Mouse (Mus musculus): ENCODE measurements around the gene Spata25. TPM values are rescaled to one million over a fixed set of nuclear protein-coding genes. Genes with fewer than 3 reads are reported as not detected.
A peak's percentile ranks its signal among the peaks of the same experiment; 100 is the strongest.

Gene Spata25
- polyA plus RNA-seq, 1 experiment: not detected

DNA sequence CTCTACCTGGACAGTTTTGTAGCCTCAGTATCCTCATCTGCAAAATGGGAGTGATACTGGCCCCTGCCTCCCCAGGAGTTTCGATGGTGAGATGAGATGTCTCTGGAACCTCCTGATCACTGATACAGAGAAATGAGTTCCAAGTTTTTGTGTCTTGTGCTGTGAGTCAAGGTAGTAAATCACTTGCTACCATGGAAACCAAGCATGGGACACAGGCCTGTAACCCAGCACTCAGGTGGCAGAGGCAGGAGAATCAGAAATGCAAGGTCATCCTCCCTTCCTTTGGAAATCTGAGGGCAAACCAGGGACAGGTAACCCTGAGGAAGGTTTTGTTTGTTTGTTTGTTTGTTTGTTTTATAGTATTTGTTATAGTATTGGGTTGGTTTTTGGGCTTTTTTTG, 753 bp upstream of the Spata25 start:
- Histone ChIP-seq H3K27me3 (ENCODE audit: control insufficient read depth, insufficient read depth, insufficient read length) (no peaks in the 10 kb centered on the region), H3K36me3 (ENCODE audit: control insufficient read depth, insufficient read depth) (peaks cover 35% of the 10 kb centered on the region), H3K79me3 (ENCODE audit: low read depth) (peaks cover 3% of the 10 kb centered on the region), H3K79me2 (ENCODE audit: control insufficient read depth, insufficient read depth) (peaks cover 26% of the 10 kb centered on the region), H3K4me3 (ENCODE audit: insufficient read depth, poor library complexity, severe bottlenecking) (no peak overlapping the region), H3ac (ENCODE audit: control insufficient read depth, insufficient read length, low read depth) (no peak overlapping the region)
- TF ChIP-seq CEBPB (IDR thresholded peaks at IDR 0.05; ENCODE audit: low read depth) (no peak), MYOG (IDR thresholded peaks at IDR 0.05; ENCODE audit: control insufficient read depth, extremely low read depth, insufficient read length) (no peak), USF1 (IDR thresholded peaks at IDR 0.05; ENCODE audit: low read depth) (no peak), MYOD1 (IDR thresholded peaks at IDR 0.05; ENCODE audit: control insufficient read depth, insufficient read length, low read depth) (no peak), MAX (IDR thresholded peaks at IDR 0.05) (no peak)

DNA sequence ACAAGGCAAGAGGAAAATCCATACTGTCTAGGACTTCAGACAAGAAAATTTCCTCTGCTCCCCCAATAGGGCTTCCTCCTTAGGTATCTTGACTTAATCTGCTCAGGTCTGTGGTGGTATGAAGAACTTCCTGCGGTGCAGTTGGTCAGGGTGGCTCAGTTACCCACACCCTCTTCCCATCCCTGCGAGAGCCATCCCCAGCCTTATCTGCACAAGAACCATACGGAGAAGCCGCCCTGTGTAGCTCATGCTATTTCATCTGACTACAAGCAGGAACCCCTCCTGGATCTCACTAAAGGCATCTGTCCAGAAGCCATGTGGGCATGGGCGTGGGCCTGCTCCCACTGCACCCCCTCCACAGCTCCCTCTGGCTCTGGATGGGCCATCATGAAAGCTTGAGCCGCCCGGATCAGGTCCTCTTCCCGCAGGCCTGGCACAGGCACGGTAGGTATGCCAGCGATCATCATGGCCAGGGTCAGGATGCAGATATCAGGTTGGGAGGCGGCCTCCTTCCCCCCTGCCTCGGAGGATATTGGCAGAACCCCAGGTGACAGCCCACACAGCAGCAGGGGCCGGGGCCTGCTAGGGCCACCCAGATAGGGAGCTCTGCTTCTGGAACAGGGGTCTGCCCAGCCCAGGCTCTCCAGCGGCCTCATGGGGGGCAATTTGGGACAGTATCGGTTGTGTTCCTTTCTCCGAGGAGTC, 1.0 kb downstream of the Spata25 start:
- Histone ChIP-seq H3K27me3 (ENCODE audit: control insufficient read depth, insufficient read depth, insufficient read length) (no peaks in the 10 kb centered on the region), H3K4me3 (ENCODE audit: insufficient read depth, poor library complexity, severe bottlenecking) (no peak overlapping the region), H3K79me2 (ENCODE audit: control insufficient read depth, insufficient read depth) (peaks cover 28% of the 10 kb centered on the region), H3ac (ENCODE audit: control insufficient read depth, insufficient read length, low read depth) (no peak overlapping the region), H3K36me3 (ENCODE audit: control insufficient read depth, insufficient read depth) (peaks cover 35% of the 10 kb centered on the region), H3K79me3 (ENCODE audit: low read depth) (peaks cover 7% of the 10 kb centered on the region)
- TF ChIP-seq MYOG (IDR thresholded peaks at IDR 0.05; ENCODE audit: control insufficient read depth, extremely low read depth, insufficient read length) (no peak), CEBPB (IDR thresholded peaks at IDR 0.05; ENCODE audit: low read depth) (no peak), CTCF (IDR thresholded peaks at IDR 0.05; ENCODE audit: control insufficient read depth, insufficient read depth, insufficient read length) (no peak)

DNA sequence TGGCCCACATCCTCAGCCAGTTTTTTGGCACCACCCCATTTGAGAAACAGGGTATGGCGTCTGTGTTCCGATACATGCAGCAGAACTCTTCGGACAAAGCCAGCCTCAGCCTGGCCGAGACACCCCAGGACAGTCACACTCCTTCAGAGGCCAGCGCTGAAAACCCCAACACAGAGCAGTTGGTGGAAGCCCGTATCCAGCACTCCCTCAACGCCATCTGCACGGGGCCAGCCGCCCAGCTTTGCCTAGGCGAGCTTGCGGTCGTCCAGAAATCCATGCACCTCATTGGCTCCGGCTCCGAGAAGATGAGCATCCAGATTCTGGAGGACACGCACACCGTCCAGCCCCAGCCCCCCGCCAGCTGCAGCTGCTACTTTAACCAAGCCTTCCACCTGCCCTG, 2.8 kb downstream of the Spata25 start:
- TF ChIP-seq CEBPB (IDR thresholded peaks at IDR 0.05; ENCODE audit: low read depth) (no peak), USF1 (IDR thresholded peaks at IDR 0.05; ENCODE audit: low read depth) (no peak), FOSL1 (IDR thresholded peaks at IDR 0.05; ENCODE audit: insufficient read depth, low read length, poor library complexity, severe bottlenecking) (no peak), MYOD1 (IDR thresholded peaks at IDR 0.05; ENCODE audit: control insufficient read depth, insufficient read length, low read depth) (no peak), MAX (IDR thresholded peaks at IDR 0.05) (no peak), MYOG (IDR thresholded peaks at IDR 0.05; ENCODE audit: control insufficient read depth, extremely low read depth, insufficient read length) (no peak), CTCF (IDR thresholded peaks at IDR 0.05; ENCODE audit: control insufficient read depth, insufficient read depth, insufficient read length) (no peak)
- no peak overlapping the region for H3ac ChIP-seq (ENCODE audit: control insufficient read depth, insufficient read length, low read depth)
- peaks cover 36% of the 10 kb centered on the region for H3K36me3 ChIP-seq (ENCODE audit: control insufficient read depth, insufficient read depth)
- H3K4me3 ChIP-seq (ENCODE audit: insufficient read depth, poor library complexity, severe bottlenecking): no peak overlapping the region
- H3K27me3 ChIP-seq (ENCODE audit: control insufficient read depth, insufficient read depth, insufficient read length): no peaks in the 10 kb centered on the region
- peaks cover 28% of the 10 kb centered on the region for H3K79me2 ChIP-seq (ENCODE audit: control insufficient read depth, insufficient read depth)
- H3K79me3 ChIP-seq (ENCODE audit: low read depth): peaks cover 7% of the 10 kb centered on the region

DNA sequence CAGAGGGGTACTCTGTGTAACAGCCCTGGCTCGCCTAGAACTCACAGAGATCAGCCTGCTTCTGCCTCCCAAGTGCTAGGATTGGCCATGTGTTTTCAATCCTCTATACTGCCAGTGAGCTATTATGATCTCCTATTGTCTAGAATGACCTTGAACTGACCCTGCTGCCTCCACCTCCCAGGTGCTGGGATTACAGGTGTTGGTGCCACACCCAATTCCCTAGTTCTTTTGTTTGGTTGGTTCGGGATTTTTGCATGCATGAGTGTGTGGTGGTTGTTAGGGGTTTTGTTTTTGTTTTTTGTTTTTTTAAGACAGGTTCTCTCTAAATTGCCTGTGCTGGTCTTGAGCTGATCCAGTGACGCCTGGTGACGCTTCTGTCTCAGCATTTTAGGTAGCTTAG, 4.4 kb downstream of the Spata25 start:
- Histone ChIP-seq H3K79me2 (ENCODE audit: control insufficient read depth, insufficient read depth) (peaks cover 28% of the 10 kb centered on the region), H3K27me3 (ENCODE audit: control insufficient read depth, insufficient read depth, insufficient read length) (no peaks in the 10 kb centered on the region), H3ac (ENCODE audit: control insufficient read depth, insufficient read length, low read depth) (no peak overlapping the region), H3K36me3 (ENCODE audit: control insufficient read depth, insufficient read depth) (peaks cover 42% of the 10 kb centered on the region), H3K4me3 (ENCODE audit: insufficient read depth, poor library complexity, severe bottlenecking) (no peak overlapping the region), H3K79me3 (ENCODE audit: low read depth) (peaks cover 7% of the 10 kb centered on the region)
- no peak for TF ChIP-seq MAX (IDR thresholded peaks at IDR 0.05)
- no peak for TF ChIP-seq USF1 (IDR thresholded peaks at IDR 0.05; ENCODE audit: low read depth)
- no peak for TF ChIP-seq MYOD1 (IDR thresholded peaks at IDR 0.05; ENCODE audit: control insufficient read depth, insufficient read length, low read depth)

DNA sequence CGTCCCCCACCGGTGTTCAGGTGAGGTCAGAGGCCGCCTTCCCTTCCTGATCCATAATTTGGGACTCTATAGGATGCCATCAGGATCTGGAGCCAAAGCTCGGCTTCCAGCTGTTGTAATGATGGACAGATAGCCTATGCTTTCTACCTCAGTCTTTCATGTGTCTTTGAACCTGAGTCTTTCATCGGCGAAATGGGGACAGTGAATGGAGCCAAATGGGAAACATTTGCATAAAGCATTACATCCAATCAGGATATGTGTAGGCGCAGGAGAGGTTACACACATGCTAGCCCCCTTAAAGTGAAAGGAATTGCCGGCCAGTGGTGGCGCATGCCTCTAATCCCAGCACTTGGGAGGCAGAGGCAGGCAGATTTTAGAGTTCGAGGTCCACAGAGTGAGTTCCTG, 5.2 kb downstream of the Spata25 start:
- peaks cover 42% of the 10 kb centered on the region for H3K36me3 ChIP-seq (ENCODE audit: control insufficient read depth, insufficient read depth)
- H3K4me3 ChIP-seq (ENCODE audit: insufficient read depth, poor library complexity, severe bottlenecking): peak overlapping the region; percentile 89
- peak overlapping the region; percentile 69 for H3ac ChIP-seq (ENCODE audit: control insufficient read depth, insufficient read length, low read depth)
- H3K79me2 ChIP-seq (ENCODE audit: control insufficient read depth, insufficient read depth): peaks cover 28% of the 10 kb centered on the region
- no peak for TF ChIP-seq USF1 (IDR thresholded peaks at IDR 0.05; ENCODE audit: low read depth)
- no peak for TF ChIP-seq FOSL1 (IDR thresholded peaks at IDR 0.05; ENCODE audit: insufficient read depth, low read length, poor library complexity, severe bottlenecking)
- TF ChIP-seq MYOG (IDR thresholded peaks at IDR 0.05; ENCODE audit: control insufficient read depth, extremely low read depth, insufficient read length): no peak
- TF ChIP-seq MAX (IDR thresholded peaks at IDR 0.05): peak; percentile 53
- no peak for TF ChIP-seq CTCF (IDR thresholded peaks at IDR 0.05; ENCODE audit: control insufficient read depth, insufficient read depth, insufficient read length)
- no peak for TF ChIP-seq CEBPB (IDR thresholded peaks at IDR 0.05; ENCODE audit: low read depth)
- no peaks in the 10 kb centered on the region for H3K27me3 ChIP-seq (ENCODE audit: control insufficient read depth, insufficient read depth, insufficient read length)
- H3K79me3 ChIP-seq (ENCODE audit: low read depth): peaks cover 7% of the 10 kb centered on the region

DNA sequence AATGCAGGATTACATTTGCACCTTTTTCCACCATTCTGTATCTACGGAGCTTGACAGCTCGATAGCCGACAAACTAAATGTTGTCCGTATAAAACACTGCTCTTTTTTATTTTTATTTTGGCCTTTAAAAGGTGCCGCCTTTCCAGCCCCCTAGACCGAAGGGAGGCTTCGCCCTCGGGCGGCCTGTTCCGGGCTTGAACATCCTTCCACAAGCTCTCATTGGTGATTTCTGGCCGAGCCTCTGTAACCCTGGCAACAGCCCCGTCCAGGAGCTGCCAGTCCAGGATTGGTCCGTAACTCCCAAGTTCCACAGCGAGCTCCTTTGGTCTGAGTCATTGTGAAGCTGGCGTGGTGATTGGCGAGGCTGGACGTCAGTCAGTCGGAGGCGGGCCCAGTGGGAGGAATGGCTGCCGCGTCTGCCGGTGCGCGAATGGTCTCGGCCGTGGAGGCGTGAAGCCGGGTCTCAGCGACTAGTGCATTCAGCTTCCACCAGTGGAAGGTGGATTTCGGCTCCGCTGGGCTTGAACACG, 5.6 kb downstream of the Spata25 start, which contains the start of gene Zswim1:
Zswim1 (plus strand) TSS at position 51 of the 530 bp plus-strand sequence.
- Histone ChIP-seq H3K79me2 (ENCODE audit: control insufficient read depth, insufficient read depth) (peaks cover 28% of the 10 kb centered on the region), H3K79me3 (ENCODE audit: low read depth) (peaks cover 7% of the 10 kb centered on the region), H3ac (ENCODE audit: control insufficient read depth, insufficient read length, low read depth) (peak within 1 kb of the TSS; percentile 69), H3K36me3 (ENCODE audit: control insufficient read depth, insufficient read depth) (peaks cover 40% of the 10 kb centered on the region), H3K4me3 (ENCODE audit: insufficient read depth, poor library complexity, severe bottlenecking) (peak within 1 kb of the TSS; percentile 89), H3K27me3 (ENCODE audit: control insufficient read depth, insufficient read depth, insufficient read length) (no peaks in the 10 kb centered on the region)
- no peak for TF ChIP-seq MYOD1 (IDR thresholded peaks at IDR 0.05; ENCODE audit: control insufficient read depth, insufficient read length, low read depth)
- no peak for TF ChIP-seq CEBPB (IDR thresholded peaks at IDR 0.05; ENCODE audit: low read depth)
- no peak for TF ChIP-seq USF1 (IDR thresholded peaks at IDR 0.05; ENCODE audit: low read depth)
- no peak for TF ChIP-seq MYOG (IDR thresholded peaks at IDR 0.05; ENCODE audit: control insufficient read depth, extremely low read depth, insufficient read length)
- no peak for TF ChIP-seq FOSL1 (IDR thresholded peaks at IDR 0.05; ENCODE audit: insufficient read depth, low read length, poor library complexity, severe bottlenecking)
- TF ChIP-seq MAX (IDR thresholded peaks at IDR 0.05): no peak
- TF ChIP-seq CTCF (IDR thresholded peaks at IDR 0.05; ENCODE audit: control insufficient read depth, insufficient read depth, insufficient read length): no peak
